Mouse (Mus musculus): ENCODE results near the gene Pbx1. TPM values are rescaled to one million over a fixed set of nuclear protein-coding genes. Genes with fewer than 3 reads are reported as not detected.

Pbx1 gene
- polyA plus RNA-seq, 1 experiment from 2014 or later, result 34.4 TPM

DNA sequence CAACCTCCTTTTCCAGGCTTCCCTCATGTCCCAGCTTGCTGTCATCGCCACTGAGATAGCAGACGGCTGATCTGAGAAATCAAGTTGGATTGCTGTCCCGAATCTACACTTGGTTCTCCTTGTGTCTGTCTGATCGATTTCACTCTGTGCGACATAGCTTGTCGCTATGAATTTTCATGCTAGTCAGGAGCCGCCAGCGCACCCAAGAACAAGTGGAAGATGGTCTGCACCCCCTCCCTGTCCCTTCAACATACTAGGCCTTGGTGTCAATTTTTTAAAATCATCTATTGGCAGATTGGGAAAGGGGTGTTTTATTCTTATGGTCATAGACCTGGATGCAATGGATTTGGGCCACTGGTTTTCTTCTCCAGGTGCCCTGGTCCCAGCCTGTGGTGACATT lies 249.3 kb downstream of the Pbx1 start:
- no peak overlapping the region for H3K4me3 ChIP-seq
- H3K27ac ChIP-seq (replicated peaks), result no peak overlapping the region
- peaks cover 36% of the 10 kb centered on the region for H3K36me3 ChIP-seq
- H3K9ac ChIP-seq, result no peak overlapping the region
- H3K4me2 ChIP-seq, result no peak overlapping the region
- H3K9me3 ChIP-seq, result no peaks in the 10 kb centered on the region
- no peak for ATAC-seq (ENCODE audit: low read depth)
- 96% methylated on average over 8 of the region's 8 CpGs for WGBS
- H3K4me1 ChIP-seq (replicated peaks), result peaks cover 14% of the 10 kb centered on the region
- no peaks in the 10 kb centered on the region for H3K27me3 ChIP-seq

DNA sequence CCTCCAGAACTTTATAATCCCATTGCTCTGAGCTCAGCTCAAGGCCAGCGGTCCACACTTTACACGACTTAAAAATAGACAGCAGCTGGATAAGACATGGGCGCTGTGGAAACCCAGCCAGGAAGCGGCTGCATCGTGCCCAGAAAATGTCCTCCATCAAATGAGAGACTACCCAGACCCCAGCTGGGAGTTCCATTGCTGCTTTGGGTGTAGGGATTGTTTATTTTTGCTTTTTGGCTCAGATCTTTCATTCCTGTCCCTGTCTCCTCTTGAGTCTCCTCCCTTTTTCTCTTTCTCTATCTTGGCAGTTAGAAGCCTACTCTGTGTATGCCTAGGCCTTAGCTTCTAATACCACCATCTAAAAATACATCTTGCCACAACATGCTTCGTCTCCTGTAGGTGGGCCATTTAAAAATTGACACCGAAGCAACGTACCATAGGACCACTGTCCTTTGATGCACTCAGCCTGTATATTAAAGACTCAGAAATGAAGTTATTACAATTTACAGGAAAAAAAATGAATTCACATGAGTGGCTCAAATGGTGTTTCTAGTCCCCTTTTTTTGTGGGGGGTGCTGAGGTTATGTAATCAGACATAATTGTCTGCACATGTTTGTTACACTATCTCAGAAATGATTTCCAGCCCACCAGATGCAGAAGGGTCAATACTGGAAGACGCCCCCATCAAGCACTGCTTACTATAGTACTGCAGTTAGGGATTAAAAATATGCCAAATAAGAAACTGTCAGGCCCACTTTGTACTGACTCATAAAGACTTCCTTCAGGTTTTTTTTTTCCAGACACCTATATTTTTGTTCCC lies 251.2 kb downstream of the Pbx1 start:
- Histone ChIP-seq H3K4me3 (no peak overlapping the region), H3K27me3 (no peaks in the 10 kb centered on the region), H3K9me3 (no peaks in the 10 kb centered on the region), H3K36me3 (peaks cover 37% of the 10 kb centered on the region), H3K9ac (no peak overlapping the region), H3K4me1 (replicated peaks) (peaks cover 4% of the 10 kb centered on the region; the same call in 1 of the 2 replicates), H3K27ac (replicated peaks) (no peak overlapping the region), H3K4me2 (no peak overlapping the region)
- no peak for ATAC-seq (ENCODE audit: low read depth)
- 87% methylated on average over 9 of the region's 9 CpGs for WGBS

DNA sequence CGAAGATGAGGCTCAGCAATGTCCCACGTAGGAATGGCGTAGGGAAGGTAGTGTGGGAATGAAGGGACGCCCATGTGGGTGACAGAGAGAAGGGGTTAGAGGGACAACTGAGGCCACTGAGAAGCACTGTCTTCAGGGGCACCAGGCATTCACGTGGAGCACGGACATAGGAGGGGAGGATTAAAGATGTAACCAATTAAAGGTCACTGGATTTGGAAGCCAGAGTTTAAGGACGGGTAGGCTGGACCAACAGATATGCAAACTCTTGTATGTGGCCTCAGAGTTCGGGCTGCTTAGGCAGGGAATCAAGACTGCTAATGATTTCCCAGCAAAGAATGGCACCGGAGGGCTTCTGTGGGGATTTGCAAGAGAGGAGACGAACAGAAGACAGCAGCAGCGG lies 252.4 kb downstream of the Pbx1 start:
- H3K36me3 ChIP-seq, result peaks cover 37% of the 10 kb centered on the region
- no peak overlapping the region for H3K27ac ChIP-seq (replicated peaks)
- WGBS, result 94% methylated on average over 11 of the region's 11 CpGs
- no peak overlapping the region for H3K9ac ChIP-seq
- no peaks in the 10 kb centered on the region for H3K9me3 ChIP-seq
- no peaks in the 10 kb centered on the region for H3K27me3 ChIP-seq
- H3K4me3 ChIP-seq, result no peak overlapping the region
- no peak overlapping the region for H3K4me2 ChIP-seq
- H3K4me1 ChIP-seq (replicated peaks), result no peaks in the 10 kb centered on the region
- ATAC-seq (ENCODE audit: low read depth), result no peak

DNA sequence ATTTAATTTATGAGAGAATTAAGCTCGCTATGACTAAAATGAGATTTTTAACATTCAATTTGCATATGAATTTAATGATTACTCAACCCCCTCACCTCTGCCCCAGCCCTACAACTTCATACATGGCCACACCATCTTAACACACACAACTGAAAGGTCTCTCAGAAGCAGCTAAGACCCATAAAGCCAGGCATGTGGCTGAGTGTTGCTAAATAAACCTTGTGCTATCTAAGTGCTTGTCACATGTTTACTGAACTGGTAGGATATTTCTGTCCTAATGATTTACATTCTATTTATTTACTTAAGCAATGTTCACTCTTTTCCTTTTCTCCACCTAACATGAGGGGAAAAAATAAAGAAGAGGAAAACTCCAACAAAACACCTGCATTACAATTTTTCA lies 253.5 kb downstream of the Pbx1 start:
- Histone ChIP-seq H3K4me2 (no peak overlapping the region), H3K9me3 (no peaks in the 10 kb centered on the region), H3K36me3 (peaks cover 40% of the 10 kb centered on the region), H3K4me1 (replicated peaks) (no peaks in the 10 kb centered on the region), H3K4me3 (no peak overlapping the region), H3K27me3 (no peaks in the 10 kb centered on the region), H3K27ac (replicated peaks) (no peak overlapping the region), H3K9ac (no peak overlapping the region)
- 79% methylated on average over 1 of the region's 1 CpGs for WGBS
- no peak for ATAC-seq (ENCODE audit: low read depth)

DNA sequence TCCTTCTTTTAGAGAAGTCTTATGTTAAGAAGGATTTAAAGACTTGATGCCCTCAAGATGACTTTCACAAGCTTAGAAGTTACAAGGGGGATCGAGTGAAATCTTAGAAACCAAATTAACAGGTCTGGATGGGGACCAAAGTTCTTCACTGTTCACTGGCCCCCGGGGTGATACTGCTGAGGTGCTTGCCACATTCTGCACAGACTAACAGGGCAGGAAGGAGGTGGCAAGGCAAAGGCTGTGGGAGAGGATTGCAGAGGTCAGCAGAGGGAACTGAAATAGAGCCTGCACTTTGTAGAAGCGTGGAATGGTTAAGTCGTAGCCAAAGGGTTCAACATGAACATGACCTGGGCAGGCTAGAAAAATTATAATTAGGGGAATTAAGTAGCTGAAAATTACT lies 256.5 kb downstream of the Pbx1 start:
- no peaks in the 10 kb centered on the region for H3K4me1 ChIP-seq (replicated peaks)
- H3K4me2 ChIP-seq, result no peak overlapping the region
- no peak overlapping the region for H3K27ac ChIP-seq (replicated peaks)
- no peaks in the 10 kb centered on the region for H3K9me3 ChIP-seq
- H3K36me3 ChIP-seq, result peaks cover 10% of the 10 kb centered on the region; the same call in 1 of the 2 replicates
- ATAC-seq (ENCODE audit: low read depth), result no peak
- H3K9ac ChIP-seq, result no peak overlapping the region
- WGBS, result 90% methylated on average over 4 of the region's 4 CpGs
- H3K27me3 ChIP-seq, result no peaks in the 10 kb centered on the region
- H3K4me3 ChIP-seq, result no peak overlapping the region

DNA sequence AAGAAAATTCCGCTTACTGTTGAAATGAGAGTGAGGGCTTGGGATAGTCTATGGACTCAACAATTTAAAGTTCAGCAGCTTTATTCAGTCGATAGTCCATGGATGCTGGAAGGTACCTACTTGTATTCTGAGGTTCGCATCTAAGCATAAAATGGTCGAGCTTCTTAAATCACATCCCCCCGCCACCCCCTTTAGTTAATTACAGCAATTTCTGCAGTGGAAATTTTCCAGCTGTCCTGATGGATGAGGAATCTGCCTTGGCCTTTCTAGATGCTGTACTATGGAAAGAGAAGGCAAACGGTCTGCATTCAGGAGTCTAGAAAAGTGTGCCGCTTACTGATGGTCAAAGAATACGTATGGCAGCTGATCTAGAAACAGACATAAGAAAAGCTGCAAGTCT lies 262.3 kb downstream of the Pbx1 start:
- Histone ChIP-seq H3K4me1 (replicated peaks) (peaks cover 33% of the 10 kb centered on the region), H3K27ac (replicated peaks) (no peak overlapping the region), H3K9ac (no peak overlapping the region), H3K4me2 (no peak overlapping the region), H3K4me3 (no peak overlapping the region), H3K9me3 (no peaks in the 10 kb centered on the region), H3K27me3 (no peaks in the 10 kb centered on the region), H3K36me3 (peaks cover 4% of the 10 kb centered on the region; the same call in 1 of the 2 replicates)
- no peak for ATAC-seq (ENCODE audit: low read depth)
- 69% methylated on average over 8 of the region's 8 CpGs for WGBS

DNA sequence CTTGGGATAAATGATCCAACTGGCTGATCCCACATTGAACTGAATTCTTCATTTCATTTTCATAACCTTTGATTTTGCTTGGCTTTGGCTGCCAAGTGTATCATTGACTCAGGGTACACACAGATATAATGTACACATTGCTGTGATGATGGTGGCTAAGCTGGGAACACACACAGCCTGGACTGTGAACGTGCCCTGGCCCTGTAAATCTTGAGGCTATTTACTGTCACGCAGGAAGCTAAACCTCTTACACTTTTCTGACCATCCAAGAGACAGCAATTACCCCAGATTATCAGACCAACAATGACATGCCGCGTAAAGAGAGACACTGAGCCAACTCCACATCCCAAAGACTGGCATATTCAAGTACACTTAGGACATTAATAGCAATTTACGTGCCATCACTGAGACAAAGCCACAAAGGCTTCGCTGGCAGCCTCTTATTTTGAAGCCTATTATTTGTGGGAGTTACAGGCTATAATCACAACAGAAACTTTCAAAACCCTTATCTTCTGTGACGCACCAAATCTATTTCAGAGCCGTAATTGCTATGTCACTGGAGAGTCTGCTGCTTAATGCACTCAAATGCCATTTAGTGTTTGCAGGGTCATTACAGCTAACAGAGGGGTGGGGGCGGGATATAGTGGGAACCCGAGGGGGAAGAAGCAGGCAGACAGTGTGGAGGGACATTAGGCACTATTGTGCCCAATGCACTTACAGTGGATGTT lies 262.9 kb downstream of the Pbx1 start:
- 24% methylated on average over 10 of the region's 10 CpGs for WGBS

DNA sequence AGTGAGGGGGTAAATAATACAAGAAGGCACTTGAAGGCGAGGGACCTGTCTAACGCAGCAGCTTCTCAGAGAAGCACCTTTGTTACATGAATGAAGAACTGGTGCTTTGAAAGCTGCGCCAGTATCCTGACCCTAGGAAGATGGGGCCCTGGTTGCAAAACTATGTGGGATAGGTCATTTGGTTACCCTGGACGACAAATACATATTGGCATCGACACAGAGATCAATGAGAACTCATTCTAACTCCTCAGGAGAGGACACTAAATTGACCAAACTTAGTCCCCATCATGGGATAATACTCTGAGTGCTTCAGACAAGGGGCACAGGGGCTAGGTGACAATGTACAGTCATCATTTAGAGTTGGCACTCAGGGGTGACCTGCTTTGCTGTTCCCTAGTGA lies 264.3 kb downstream of the Pbx1 start:
- no peak overlapping the region for H3K4me3 ChIP-seq
- ATAC-seq (ENCODE audit: low read depth), result no peak
- no peak overlapping the region for H3K4me2 ChIP-seq
- 91% methylated on average over 5 of the region's 5 CpGs for WGBS
- H3K27me3 ChIP-seq, result no peaks in the 10 kb centered on the region
- no peaks in the 10 kb centered on the region for H3K9me3 ChIP-seq
- no peak overlapping the region for H3K27ac ChIP-seq (replicated peaks)
- no peaks in the 10 kb centered on the region for H3K36me3 ChIP-seq
- no peak overlapping the region for H3K9ac ChIP-seq
- H3K4me1 ChIP-seq (replicated peaks), result peaks cover 53% of the 10 kb centered on the region

More for the DNA sequence above, 262.9 kb downstream of the Pbx1 start:
- no peak overlapping the region for H3K27ac ChIP-seq (replicated peaks)
- no peaks in the 10 kb centered on the region for H3K27me3 ChIP-seq
- peak; percentile 77; the same call in 1 of the 2 replicates for ATAC-seq (ENCODE audit: low read depth)
- no peak overlapping the region for H3K4me2 ChIP-seq
- peaks cover 39% of the 10 kb centered on the region for H3K4me1 ChIP-seq (replicated peaks)
- H3K36me3 ChIP-seq, result peaks cover 4% of the 10 kb centered on the region; the same call in 1 of the 2 replicates
- H3K9ac ChIP-seq, result no peak overlapping the region
- H3K9me3 ChIP-seq, result no peaks in the 10 kb centered on the region
- no peak overlapping the region for H3K4me3 ChIP-seq

DNA sequence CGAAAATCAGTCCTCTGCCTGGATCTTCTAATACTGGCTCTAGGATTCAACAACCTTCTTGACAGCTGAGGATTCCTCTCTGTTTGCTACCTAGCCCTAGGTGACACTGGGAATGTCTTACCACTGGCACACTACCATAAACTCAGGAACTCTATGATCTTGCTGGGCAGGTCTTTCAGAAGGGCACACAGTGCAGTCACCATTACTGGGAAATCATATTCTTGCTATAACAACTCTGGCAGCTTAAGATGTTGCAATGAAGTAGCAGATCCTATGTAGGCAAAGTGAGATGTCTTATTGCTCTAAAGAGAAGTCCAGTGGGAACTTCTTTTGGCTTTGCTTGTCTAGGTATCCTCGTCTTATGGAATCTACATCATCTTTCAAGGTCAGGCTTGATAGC lies 265.2 kb downstream of the Pbx1 start:
- Histone ChIP-seq H3K4me2 (no peak overlapping the region), H3K9me3 (no peaks in the 10 kb centered on the region), H3K36me3 (no peaks in the 10 kb centered on the region), H3K27ac (replicated peaks) (no peak overlapping the region), H3K9ac (no peak overlapping the region), H3K4me3 (no peak overlapping the region), H3K4me1 (replicated peaks) (peaks cover 57% of the 10 kb centered on the region), H3K27me3 (no peaks in the 10 kb centered on the region)
- 85% methylated on average over 2 of the region's 2 CpGs for WGBS
- ATAC-seq (ENCODE audit: low read depth), result no peak

DNA sequence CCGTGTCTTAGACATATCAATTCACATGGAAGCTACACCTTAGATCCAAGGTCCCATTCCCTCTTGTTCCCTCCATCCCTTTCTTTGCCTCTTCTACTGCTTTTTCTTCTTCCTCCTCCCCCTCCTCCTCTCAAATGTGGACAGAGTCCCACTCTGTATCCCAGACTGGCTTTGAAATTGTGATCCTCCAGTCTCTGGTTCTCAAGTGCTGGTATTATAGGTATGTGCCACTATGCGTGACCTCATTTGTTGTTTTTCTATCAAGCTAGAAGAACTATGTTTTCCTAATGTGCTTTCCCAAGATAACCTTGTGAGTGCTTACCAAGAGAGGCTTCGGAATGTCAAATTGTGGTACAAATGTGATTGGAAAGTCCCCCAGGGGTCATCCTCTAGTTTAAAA lies 267.1 kb downstream of the Pbx1 start:
- Histone ChIP-seq H3K9ac (no peak overlapping the region; the same call in 1 of the 2 replicates), H3K4me1 (replicated peaks) (peaks cover 56% of the 10 kb centered on the region), H3K4me3 (no peak overlapping the region), H3K36me3 (no peaks in the 10 kb centered on the region), H3K27me3 (no peaks in the 10 kb centered on the region), H3K4me2 (no peak overlapping the region), H3K27ac (replicated peaks) (peak overlapping the region; percentile 78), H3K9me3 (no peaks in the 10 kb centered on the region)
- WGBS, result 71% methylated on average over 3 of the region's 3 CpGs
- no peak for ATAC-seq (ENCODE audit: low read depth)

DNA sequence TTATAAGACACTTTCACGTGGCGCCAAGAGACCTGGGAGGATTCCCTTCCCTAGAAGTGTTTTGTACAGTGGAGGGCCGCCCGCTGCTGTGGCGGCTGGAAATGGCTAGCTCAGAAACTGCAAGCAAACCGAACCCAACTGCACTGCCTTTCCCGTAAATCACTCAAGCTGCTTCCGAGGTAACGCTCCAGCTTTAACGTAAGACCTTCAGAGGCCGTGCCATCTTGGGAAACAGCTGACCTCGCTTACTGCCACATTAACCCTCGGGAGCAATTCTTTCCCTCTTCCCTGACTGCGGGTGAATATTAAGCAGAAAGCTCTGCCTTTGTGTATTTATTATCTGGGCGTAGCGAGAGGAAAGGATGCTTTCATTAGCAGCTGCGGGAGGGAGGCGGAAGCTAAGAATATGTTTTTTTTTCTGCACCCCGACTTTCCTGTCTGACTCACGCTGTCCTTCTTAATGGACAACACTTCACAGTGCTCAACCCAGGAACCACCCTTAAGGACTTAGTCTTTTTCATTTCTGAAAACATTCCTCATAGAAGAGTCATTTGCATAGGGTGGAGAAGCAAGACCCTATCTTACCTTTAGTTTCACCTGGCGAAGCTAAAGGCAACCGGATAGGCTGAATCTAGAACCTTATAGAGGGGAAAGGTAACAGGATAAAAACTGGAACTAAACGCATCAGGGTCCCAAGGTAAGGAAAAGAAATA lies 268.4 kb downstream of the Pbx1 start:
- peak; percentile 71 for ATAC-seq (ENCODE audit: low read depth)
- Histone ChIP-seq H3K36me3 (peaks cover 5% of the 10 kb centered on the region), H3K4me1 (replicated peaks) (peaks cover 43% of the 10 kb centered on the region), H3K9ac (peak overlapping the region; percentile 51), H3K27me3 (no peaks in the 10 kb centered on the region), H3K4me3 (peak overlapping the region; percentile 23), H3K27ac (replicated peaks) (peak overlapping the region; percentile 78), H3K9me3 (no peaks in the 10 kb centered on the region), H3K4me2 (peak overlapping the region; percentile 52)
- WGBS, result 16% methylated on average over 23 of the region's 23 CpGs

DNA sequence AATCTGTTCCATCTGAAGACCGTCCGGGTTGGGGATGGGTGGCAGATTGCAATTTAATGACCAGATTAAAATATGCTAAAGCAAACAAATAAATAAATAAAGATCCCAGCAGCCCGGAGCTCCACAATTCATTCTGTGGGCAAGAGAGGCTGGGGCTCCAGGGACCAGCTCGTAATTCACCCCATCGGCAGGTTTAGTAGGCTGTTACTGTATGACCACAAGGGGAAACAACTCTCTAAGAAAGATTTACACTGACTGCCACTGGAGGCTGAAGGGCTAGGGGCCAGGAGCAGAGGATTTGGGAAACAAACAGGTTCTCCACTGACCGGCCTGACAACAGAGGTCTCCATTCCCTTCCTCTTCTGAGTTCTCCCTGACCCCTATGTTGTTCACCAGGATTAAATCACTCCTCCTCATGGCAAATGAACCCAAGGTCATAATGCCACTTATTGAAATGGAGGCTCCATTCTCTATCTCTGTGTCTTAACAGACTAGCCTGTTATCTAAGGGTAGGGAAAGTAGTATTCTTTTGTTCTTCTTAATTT lies 292.9 kb downstream of the Pbx1 start:
- ATAC-seq (ENCODE audit: low read depth), result peak; percentile 68; the same call in 1 of the 2 replicates
- Histone ChIP-seq H3K4me1 (replicated peaks) (peaks cover 15% of the 10 kb centered on the region), H3K4me3 (no peak overlapping the region)

More for the DNA sequence above, 292.9 kb downstream of the Pbx1 start:
- no peaks in the 10 kb centered on the region for H3K36me3 ChIP-seq
- no peaks in the 10 kb centered on the region for H3K9me3 ChIP-seq
- H3K27me3 ChIP-seq, result no peaks in the 10 kb centered on the region
- H3K27ac ChIP-seq (replicated peaks), result 0 out of 2 replicates have a peak overlapping the region, but pooled peaks have one; percentile 33
- no peak overlapping the region for H3K4me2 ChIP-seq
- WGBS, result 22% methylated on average over 6 of the region's 6 CpGs
- H3K9ac ChIP-seq, result no peak overlapping the region
